Mouse (Mus musculus) cerebellum, adult 9-10 months (tissue): ENCODE results near the gene Atxn2.
A peak's percentile ranks its signal among the peaks of the same experiment; 100 is the strongest.
"Not testable (repeated sequence)": the region's sequence is repeated elsewhere in the genome, so short reads cannot be mapped to it uniquely, and the experiment has no call there.

Source experiments
- DNase-seq: peaks from one replicate; pipeline ENCODE4 v3.0.0; 2022

The Atxn2 gene

GRCm38 (mm10) chr5:121711174-121711927 lies at the start of gene Atxn2:
Atxn2 (plus strand) TSS chr5:121711337.
- peak; percentile 81 for DNase-seq

DNA sequence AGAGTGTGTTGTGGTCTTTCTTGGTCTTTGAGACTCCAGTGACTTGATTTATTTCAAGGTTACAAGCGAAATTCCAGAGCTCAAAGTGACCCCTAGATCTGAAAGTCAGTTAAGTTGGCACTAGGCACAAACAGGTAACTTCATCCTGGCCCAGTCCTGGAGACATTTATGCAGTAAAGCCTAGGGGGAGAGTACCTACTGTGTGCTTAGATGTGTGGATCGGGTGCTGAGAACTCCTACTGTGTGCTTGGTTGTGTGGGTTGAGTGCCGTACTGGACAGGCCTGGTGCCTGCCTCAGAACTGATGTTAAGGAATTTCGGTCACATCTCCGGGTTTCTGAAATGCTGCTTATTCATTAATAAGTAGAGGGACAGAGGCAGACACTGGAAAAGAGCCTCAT lies 49.6 kb upstream of the Atxn2 start:
- no peak for DNase-seq

GRCm38 (mm10) chr5:121663456-121663855 lies 47.7 kb upstream of the Atxn2 start:
- DNase-seq, result no peak

DNA sequence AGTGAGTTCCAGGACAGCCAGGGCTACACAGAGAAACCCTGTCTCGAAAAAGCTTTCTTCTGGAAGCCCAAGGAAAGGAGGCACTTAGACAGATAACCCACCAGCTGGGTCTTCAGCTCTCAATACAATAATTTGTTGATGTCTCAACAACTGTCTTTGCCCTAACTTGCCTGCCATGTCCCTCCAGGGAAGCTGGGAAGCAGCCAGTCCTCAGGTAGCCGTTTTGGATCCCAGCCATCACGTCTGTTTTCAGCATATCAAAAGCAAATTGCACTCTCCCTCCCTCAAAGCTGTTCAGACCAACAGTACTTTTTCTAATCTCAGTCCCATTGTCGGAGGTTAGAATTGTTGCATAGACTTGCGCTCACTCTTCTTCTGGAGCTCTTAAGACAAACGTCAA lies 47.1 kb upstream of the Atxn2 start:
- DNase-seq, result peak; percentile 55

DNA sequence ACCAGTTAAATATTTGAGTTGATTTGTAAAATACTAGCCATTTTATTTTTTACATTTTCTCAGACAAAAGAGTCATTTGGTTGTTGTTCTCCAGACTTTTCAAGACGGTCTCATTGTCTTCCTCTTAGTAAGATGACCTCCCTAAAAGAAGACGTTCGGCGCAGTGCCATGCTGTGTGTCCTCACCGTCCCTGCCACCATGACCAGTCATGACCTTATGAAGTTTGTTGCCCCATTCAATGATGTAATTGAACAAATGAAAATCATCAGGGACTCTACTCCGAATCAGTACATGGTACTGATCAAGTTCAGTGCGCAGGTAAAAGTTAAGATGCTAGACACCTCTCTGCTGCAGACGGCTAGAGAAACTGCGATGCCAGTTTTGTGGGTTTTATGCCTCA lies 46.2 kb upstream of the Atxn2 start:
- no peak for DNase-seq

GRCm38 (mm10) chr5:121667067-121667466 lies 44.1 kb upstream of the Atxn2 start:
- DNase-seq, result no peak

DNA sequence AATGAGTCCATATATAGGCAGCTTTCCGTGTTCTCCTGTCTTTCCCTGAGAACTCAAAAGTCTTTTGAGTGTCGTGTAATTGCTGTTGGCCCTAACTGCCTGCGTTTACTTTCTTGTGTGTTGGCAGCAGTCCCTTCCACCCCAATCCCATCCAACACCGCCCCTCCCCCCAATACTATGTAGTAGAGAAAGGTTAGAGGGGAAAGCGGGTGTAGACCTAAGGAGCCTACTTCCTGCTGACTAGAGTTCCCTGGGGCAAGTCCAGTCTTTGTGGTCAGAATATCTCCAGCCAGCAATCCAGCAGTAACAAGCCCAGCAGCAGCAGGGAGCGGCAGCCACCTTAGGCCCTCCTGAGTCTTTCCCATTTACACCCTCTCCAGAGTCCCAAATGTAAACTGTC lies 42.7 kb upstream of the Atxn2 start:
- DNase-seq, result no peak

- DNase-seq, result no peak
Measured at GRCm38 (mm10) chr5:121670412-121670811, 40.7 kb upstream of the Atxn2 start.

DNA sequence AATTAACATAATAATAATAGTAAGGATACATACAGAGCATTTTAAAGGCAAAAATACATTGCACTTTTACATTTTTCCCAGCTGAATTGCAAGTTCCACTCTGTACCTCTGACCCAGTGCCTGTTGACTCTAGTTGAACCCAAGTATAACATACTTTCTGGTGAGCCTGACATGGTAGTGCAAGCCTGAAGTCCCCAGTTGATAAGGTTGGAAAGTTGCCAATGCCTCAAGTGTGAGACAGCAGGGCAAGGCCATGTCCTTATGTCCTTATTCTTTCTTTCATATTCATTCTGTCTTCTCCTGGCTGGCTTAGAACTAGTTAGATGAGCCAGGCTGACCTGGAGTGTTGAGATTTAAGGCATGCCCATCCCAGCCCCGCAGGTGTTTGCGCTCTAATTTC lies 28.9 kb upstream of the Atxn2 start:
- DNase-seq, result no peak

DNA sequence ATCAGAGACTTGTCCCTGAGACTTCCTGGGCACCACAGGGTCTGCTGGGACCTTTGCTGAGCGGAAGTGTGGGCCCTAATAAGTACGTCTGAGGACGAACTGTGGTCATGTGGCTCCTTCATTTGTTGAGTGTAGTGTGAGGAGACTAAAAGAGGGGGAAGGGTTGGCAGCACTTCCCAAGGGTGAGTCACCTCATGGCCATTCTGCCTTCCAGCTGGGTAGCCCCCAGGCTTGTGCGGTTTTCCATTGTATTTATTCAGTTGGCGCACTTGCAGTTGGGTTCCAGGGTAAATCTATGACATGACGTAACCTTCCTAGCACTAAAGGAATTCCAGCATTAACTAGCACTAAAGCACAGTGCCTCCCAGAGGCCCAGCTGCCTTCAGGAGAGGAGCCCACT lies 25.6 kb upstream of the Atxn2 start:
- DNase-seq, result no peak

DNA sequence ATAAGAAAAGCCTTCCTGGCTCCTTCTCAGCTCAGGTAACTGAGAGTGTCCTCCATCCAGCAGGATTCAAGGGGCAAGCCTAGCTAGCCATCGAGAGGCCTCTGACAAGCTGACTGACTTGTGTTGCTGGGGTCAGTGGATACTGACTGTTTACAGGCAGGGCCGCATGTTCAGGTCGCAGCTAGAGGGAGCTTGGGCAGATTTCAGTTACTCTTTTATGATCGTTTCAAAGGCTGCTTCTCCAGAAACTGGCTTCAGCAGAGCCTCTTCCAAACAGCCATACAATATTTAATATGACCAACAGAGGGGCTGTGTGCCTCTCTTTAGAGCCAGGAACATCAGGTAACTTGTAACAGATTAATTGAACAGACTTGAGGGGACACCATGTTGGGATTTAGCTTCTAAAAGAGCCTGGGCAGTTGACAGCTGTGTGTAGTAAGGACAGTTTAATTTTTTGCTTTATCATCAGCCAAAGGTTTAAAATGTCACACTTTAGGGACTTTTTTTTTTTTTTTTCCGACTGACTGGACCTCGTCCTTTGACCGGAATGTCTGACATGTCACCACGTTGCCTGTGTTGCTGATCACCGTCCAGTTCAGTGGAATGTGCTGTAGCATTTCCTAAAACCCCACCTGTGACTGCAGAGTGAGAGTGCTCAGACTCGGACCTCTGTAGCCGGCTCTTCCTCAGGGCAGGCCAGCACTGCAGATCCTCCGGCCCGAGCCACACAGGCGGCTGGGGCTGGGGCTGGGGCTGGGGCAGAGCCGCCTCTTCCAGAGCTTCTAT lies 24.8 kb upstream of the Atxn2 start:
- DNase-seq, result no peak

- DNase-seq, result peak; percentile 50
Measured at GRCm38 (mm10) chr5:121690482-121691211, 20.5 kb upstream of the Atxn2 start.

DNA sequence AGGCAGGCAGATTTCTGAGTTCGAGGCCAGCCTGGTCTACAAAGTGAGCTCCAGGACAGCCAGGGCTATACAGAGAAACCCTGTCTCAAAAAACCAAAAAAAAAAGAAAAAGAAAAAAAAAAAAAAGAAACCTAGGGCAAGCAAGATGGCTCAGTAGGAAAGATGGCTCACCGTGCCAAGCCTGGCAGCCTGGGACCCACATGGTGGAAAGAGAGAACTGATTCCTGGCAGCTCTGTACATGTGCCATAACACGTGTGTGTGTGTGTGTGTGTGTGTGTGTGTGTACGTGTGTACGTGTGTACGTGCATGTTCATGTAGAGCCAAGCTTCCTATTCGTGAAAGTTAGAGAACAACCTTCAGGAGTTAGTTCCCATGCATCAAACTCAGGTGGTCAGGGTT lies 19.7 kb upstream of the Atxn2 start:
- not testable (repeated sequence) for DNase-seq

DNA sequence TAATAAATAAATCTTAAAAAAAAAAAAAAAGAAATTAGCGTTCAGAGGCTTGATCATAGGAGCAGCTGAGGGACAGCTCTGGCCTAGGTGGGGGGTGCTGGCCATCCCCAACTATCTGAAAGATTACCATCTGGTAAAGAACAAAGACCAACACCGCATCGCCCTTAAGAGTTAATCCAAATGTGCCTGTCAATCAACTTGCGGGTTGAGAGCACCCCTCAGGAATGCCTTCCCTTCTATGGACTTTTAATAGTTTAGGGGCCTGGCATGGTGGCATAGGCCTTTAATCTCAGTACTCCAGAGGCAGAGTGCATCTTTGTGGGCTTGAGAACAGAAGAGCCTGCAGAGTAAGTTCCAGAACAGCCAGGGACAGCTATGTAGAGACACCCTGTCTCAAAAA lies 18.2 kb upstream of the Atxn2 start:
- DNase-seq, result no peak

DNA sequence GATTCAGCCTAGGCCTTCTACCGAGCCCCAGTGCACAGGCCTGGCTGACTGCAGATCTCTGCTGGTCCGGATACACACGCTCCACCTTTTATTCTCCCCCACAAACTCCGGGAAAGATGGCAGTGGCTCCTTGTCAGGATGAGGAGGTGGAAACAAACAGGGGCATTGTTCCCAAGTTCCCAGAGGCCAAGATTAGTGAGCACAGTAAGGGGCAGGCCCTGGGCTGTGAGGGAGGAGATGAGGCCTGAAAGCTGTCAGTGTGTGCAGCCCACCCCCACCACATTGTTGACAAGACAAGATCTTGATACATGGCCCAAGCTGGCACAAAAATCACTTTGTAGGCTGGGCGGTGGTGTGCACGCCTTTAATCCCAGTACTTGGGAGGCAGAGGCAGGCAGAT lies 14.4 kb upstream of the Atxn2 start:
- DNase-seq, result no peak

GRCm38 (mm10) chr5:121699891-121700290 lies 11.2 kb upstream of the Atxn2 start:
- DNase-seq, result no peak

GRCm38 (mm10) chr5:121700496-121700895 lies 10.6 kb upstream of the Atxn2 start:
- DNase-seq, result no peak

DNA sequence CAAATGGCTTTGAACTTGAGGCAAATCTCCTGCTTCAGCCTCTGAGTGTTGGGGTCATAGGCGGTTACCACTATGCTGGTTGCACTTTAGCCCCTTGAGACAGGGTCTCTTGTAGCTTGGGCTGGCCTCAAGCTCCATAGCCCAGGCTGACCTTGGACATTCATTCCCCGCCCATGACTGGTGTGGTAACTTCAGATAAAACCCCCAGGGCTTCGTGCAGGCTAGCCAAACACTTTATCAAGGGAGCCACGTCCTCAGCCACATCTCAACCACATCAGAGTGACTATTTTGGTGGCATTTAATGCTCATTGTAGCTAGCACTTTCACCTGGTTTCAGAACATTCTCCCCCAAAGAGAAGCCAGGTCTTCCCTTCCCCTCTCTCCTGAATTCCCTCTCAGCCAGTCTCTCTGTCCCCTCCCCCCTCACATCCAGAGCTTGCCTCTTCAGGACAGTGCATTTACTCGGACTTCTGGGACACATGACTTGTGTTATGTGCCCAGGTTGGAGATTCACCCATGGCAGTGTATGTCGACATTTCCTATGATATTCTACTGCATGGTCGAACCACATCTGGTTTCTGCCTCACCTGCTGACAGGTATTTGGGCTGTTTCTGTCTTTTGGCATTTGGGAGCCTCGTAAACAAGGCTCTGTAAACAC lies 9.9 kb upstream of the Atxn2 start:
- no peak for DNase-seq

DNA sequence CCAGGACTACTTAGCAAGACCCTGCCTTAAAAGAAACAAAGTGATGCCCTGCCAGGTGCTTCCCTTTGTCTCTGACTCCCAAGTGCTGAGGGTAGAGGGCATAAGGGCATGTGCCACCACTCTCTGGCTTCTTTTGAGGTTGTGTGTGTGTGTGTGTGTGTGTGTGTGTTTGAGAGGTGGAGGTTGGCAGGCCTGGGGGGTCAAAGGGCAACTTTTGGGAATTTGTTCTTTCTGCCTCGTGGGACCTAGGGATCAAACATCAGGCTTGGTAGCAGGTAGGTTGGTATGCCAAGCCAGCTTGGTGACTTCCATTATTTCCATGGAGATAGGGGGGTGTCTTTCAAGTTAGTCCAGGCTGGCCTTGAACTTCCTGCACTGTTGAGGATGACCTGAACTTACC lies 7.8 kb upstream of the Atxn2 start:
- DNase-seq, result no peak

DNA sequence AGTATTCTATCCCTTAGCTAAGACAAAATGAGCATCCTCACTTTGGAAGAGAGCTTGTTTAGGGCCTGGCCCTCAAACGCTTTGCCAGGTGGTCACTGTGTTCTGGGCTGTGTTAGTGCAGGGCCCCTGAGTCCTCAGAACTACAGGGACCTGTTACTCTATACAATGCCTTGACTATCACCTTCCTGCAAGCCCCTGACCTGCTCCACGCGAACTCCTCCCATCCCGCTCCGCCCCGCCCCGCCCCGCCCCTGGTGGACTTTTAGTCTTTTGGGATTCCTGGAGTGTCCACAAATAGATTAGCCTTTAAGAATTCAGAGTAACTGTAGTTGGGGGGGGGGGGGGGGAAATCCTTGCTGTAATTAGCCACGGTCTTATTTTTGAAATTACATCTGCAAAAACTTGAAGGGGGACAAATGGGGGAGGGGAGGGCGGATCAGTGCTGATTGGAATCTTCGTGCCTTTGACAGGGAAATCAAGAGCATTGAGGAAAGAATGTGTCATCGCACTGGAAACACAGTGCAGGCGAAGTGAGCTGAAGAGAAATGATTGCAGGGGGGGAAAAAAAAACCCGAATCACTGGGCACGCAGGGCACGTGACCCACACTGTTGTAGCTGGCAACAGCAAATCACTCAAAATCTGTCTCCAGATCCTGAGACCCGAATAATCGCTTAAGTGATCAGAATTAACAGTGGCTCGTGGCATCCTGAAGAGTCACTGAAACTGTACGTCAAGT lies 6.5 kb upstream of the Atxn2 start:
- DNase-seq, result no peak

DNA sequence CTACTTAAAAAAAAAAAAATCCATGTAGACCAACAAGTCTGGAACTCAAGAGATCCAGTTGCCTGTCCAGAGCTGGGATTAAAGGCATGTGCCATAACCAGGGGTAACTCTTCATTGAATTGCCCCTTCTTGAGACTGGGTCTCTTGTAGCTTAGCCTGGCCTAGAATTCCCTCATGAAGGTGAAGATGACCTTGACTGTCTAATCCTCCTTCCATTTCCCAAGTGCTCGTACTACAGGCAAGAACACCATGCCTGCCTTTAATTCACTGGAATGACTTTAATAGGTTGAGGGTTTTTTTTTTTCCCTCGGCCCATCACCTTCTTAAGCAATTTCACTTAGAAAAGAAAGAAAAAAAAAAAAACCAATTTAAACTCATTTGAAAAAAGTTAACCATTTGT lies 735 bp upstream of the Atxn2 start:
- DNase-seq, result peak; percentile 34

GRCm38 (mm10) chr5:121710851-121711173 lies 325 bp upstream of the Atxn2 start:
- no peak for DNase-seq

- DNase-seq, result peak; percentile 74
Measured at GRCm38 (mm10) chr5:121711928-121712231, 743 bp downstream of the Atxn2 start.
